Mouse (Mus musculus): Measurements from ENCODE around the gene Ntrk3.

Gene Ntrk3

DNA sequence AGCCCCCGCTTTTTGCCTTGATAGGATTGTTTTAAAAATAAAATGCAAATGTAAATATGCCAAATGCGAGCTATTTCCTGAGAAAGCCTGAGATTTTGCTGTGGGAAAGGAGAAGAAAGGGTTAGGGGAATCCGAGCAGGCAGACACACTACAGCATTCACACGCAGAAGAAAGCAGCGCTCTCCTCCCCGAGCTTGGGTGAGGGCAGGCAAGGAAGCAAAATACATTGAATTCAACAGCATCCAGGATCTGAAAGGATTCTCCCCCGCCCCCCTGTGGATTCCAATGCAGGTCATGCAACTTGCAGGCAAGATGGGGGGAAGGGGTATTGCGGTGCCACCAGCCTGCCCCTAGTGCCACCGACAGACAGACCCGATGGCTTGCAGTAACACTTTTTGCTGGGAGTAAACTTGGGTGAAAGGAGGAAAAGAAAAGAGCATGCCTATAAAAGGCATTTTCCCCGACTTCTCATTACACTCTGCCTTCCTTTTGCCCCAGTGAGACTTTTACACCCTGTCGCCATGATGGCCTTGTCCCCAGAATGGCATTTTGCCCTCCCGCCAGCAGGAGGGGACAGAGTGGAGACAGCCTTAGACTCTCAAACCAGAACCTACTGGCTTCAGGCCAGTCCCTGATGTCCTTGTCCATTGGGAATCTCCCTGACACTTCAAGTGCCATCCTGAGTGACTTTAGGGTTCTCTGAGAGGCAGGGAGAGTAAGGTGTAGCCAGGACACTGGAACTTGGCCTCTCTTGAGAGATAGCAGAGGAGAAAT lies 158.2 kb downstream of the Ntrk3 start:
- peak; percentile 62 for DNase-seq (ENCODE audit: low read depth)

DNA sequence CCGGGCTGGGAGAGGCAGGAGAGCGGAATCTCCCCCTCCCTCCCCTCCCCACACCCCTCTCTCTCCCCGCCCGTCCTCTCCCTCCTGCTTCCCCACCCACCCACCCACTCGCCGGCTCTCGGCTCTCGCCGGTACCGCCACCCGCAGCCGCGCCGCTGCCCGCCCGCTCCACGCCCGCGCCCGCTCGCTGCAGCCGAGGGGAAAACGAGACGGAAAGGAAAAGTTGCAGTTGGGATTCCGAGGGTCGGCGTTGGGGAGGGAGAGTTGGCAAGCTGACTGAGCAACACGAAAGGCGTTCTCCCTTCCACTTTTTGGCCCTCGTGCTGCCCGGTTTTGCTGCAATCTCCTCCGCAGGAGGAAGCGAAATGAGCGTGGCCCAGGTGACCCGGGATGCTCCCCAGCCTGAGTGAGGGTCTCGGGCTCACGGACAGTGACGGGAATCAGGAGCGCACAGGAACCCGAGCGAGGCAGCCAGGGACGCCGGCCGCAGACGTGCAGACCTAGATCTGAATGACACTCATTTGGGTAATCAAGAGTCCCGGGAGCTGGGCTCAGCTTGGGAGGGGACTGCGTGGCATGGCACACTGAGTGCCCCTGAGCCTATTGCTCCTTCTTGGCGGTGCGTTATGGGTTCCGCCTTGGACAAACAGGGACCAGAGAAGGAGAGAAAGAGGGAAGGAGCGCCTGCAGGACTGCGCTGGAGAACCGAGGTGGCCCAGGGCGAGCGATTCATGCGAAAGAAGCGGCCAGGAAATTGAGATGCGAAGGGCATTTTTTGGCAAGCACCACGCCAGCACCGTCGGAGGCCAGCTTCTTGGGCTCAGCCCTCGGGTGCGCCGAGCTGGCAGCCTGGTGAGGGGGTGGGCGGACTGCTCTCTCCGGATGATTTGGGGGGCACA lies 159.1 kb downstream of the Ntrk3 start:
- DNase-seq (ENCODE audit: low read depth), result peak; percentile 41

DNA sequence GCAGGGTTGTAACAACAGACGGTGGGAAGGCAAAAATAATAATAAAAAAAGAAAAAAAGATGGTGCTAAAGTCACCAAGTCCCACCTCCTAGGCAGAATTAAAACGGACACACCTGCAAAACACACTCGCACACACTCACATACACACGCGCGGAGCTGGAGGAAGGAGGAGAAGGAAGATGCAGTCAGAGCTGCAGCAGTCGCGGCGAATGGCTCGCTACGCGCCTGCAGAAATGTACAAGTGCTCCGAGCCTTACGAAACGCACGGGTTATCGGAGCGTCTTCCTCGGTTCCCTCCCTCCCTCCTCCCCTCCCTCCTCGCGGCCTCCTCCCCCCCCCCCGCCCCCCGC lies 159.7 kb downstream of the Ntrk3 start:
- DNase-seq (ENCODE audit: low read depth), result peak; percentile 49

DNA sequence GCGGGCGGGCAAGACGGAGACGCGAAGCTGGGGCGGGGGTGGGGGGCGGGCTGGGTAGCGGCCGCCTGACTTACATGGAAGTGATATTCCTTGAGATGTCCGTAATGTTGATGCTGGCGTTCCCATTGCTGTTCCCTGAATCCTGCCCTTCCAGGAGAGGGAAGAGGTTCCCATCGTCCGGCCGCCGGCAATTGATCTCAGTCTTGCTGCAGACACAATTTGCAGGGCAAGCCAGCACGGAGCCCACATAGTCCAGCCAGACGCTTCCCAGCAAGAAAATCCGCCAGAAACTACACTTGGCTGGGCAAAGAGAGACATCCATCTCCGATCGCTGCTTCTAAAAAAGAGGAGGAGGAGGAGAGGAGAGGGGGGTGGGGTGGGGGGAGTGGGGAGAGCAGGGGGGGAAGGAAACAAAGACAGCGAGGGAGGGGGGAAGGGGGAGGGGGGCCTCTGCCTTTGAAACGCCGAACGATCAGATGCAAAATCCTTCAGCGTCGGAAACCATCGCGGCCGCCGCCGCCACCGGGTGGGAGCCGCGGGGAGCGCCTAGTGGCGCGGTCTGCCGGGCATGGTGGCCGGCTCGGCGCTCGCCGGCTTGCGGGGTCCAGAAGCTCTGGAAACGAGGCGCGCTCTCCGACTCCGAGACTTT lies 160.2 kb downstream of the Ntrk3 start:
- no peak for DNase-seq (ENCODE audit: low read depth)

DNA sequence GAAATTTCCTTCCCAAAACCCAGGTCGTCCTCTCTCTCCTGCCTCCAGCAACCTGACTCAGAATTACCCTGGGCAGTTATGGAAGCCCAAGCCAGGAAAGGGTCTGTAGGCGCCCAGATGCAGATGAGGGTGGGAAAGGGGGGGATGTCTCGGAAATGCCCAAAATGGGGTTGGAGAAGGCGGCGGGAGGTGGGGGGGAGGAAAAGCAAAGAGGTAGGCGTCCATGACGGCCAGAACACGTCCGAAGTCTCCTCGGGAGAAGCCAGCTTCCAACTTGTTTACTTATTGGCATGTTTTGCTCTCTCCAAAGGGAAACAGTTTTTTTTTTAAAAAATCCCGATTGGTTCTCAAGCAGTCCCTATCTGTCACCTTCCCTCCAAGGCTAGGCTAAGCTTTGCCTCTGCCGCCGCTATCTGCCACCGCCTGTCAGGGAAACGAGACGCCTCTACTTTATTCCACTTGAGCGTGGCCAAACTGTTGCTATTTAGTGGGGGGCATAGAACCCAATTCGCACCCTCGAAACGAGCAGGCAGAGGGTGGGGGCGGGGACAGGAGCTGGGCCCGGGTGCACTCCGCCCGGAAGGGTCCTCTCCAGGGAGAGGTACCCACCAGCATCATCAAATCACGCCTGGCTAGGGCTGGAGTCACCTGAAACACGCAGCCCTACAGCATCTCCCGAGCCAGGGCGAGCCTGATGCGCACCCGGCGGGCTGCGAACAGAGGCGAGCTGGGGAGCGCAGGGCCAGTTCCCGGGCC lies 160.9 kb downstream of the Ntrk3 start:
- peak; percentile 37 for DNase-seq (ENCODE audit: low read depth)

DNA sequence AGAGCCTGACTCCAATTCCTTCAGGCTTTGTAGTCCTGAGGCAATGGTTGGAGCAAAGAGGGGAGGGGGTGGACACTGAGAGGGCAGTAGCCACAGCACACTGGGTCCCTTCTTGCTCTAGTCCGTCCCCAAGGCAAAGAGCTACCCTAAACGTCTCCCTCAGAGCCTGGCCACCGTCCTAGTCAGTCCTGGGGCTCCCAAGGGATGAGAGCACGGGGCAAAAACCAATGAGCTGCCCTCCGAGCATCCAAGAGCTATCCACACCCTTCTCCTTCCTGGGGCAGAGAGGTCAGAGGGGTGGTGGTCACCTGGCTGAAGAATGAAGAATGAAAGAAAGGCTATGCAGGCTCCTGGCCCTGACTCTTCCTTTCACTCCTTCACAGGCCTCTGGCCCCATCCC lies 161.6 kb downstream of the Ntrk3 start:
- no peak for DNase-seq (ENCODE audit: low read depth)

DNA sequence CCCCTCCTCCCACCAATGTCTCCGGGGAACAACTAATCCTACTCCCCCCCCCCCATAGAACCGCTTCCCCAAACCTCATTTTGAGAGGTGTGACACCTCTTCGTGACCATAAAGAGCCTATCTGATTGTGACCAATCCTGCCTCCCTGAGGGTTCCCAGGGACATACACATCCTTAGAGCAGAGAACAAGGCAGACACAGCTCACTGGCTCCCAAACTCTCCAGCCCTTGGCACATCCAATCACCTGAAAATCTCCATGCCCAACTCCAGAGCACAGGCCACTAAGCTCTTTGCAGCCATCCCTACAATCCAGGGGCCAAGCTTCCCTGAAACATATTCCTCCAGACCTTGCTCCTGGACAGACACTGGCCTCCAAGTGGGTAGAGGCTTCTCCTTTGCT lies 162.3 kb downstream of the Ntrk3 start:
- no peak for DNase-seq (ENCODE audit: low read depth)

DNA sequence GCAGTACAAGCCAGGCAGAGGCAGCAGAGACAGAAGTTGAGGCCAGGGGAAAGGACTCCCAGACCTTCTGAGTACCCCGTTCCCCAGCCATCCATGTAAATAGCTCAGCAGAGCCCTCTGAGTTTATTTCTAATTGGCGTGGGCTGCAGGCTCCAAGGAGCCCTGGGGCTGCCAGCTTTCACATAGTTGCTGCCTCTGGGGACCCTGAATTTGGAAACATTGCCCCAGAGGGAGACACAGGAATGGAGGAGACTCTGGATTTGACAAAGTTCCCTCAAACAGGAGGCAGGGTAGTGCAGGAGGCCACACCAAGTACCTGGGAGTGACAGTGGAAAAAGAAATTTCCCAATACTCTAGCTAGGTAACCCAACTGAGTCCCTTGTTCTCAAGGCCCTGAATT lies 166.6 kb downstream of the Ntrk3 start:
- no peak for DNase-seq (ENCODE audit: low read depth)

DNA sequence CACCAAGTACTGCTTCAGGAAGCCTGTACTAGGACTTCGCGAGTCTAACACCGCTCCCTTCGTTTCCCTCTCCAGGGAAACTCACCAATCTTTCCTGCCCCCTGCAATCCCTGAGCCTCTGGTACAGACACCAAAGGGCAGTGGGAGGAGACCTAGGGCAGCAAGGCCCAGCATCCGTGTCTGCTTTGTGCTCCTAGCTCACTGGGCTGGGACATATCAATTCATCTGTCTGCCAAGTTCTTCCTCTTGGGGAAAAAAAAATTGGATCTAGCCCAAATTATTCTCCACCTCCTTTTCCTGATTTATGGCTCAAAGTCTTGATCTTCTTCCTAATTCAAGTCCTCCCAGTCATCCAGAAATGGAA lies 168.6 kb downstream of the Ntrk3 start:
- no peak for DNase-seq (ENCODE audit: low read depth)

DNA sequence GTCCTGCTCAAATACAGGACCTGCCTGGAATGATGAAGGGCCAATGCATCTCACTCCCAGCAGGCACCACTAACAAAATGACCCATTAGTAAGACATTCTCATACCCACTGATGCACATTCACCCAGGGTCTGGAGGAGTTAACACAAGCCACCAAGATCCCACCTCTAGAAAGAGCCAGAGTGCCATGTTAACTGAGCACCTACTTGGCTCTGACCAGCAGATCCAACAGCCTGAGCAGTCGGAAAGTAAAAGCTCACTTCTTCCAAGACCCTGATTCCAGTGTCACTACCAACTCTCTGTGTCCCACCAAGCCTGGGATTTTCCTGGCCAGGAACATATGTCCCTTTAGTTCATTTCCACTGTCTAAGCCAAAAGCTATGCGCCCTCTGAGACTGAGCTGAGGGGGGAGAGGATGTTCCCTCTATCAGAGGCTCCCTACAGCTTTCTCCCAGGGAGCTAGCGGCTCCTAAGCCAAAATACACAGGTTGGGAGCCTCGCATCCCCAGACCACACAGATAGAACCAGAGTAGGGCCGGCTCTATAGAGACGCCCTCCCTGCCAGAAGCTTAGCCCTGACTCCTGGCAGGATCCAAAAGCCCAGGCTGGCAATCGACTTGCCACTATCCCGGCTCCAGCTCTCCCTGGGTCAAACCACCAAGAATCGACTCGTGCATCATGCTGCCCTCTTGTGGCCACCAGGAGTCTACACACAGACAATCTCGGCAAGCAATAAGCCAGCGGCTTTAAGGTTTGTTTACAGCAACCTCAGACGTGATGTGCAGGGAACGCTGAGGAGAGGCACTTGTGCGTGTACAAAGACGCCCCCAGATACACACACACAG lies 169.2 kb downstream of the Ntrk3 start:
- peak; percentile 76 for DNase-seq (ENCODE audit: low read depth)

DNA sequence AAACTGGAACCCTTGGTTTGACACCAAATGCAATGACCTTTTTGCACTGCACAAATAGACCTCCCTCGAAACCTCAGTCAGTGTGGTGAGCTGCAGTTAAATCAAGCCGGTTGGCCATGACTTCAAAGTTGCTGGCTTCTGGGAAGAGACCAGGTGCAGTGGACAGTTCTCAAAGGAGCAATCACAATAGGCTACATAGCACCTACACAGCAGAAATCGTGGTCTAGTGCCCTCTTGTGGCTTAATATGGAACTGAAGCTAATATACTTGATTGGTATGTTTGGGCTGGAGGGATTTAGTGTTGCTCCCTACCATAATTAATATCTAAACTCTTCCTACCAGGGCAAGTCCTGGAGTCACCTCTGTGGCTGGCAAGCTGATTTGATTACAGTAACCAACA lies 171.2 kb downstream of the Ntrk3 start:
- peak; percentile 81 for DNase-seq (ENCODE audit: low read depth)

DNA sequence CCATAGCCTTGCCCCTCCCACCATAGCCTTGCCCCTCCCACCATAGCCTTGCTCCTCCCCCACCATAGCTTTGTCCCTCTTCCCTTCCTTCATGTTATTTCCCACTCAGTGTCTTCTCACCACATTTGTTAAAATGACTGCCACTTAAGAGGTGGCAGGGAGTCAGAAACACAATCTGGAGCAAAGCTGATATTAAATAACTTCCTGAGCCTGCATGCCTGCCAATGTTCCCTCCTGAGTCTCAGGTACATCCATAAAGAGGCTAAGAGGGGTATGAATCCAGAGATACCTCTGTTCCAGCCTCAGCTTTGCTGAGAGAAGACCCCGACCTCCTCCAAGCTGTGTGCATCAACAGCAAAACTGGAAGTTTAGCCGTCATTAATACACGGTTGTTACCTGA lies 172.4 kb downstream of the Ntrk3 start:
- no peak for DNase-seq (ENCODE audit: low read depth)

DNA sequence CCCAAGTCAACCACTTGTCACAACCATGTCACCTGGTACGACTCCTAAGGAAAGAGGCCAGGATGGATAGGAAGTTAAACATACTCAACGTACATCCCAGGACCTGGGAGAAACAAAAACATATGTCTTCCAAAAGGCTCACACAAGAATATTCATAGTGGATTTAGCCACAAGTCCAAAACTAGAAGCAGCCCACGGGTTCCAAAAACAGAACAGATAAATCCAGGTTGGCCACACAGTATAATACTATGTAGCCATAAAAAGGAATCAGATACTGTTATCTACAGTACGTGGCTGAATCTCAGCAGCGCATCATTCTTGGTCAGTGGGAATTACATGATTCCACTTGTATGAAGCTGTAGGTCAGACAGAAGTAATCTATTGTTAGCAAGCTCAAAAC lies 179.3 kb downstream of the Ntrk3 start:
- DNase-seq (ENCODE audit: low read depth), result no peak

DNA sequence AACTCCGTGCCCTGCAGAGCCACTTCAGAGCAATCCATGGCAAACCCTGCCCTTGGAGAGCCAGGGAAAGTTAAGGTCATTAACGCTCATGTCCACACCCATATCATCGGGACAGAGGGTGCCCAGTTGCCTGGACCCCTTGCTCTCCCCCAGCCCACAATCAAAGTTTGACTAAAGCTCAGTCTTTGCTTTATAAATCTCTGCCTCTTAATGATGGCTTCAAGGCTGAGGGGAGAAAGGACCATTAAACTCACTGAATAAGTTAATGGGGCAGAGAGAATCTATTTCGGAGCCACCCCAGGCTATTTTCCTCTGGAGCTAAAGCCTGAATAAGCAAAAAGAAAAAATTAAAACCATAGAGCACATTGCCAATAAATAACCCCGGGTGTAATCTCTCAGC lies 182.3 kb downstream of the Ntrk3 start:
- DNase-seq (ENCODE audit: low read depth), result no peak

DNA sequence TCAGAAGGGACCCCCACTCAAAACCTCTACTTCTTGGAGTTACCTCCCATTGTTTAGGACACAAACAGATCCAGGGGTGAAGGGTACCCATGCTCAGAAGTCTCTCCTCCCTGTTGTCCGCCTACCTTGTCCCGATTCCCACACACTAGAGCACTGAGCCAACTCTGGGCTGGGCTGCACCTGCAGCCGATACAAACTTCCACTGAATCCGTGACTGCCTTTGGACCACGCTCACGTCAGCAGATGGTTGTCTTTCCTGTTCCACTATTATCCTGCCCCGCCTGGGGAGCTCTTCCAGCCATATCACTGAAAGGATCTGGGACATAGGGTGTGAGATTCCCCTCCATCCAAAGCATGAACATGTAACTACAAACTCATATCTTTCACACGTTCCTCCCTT lies 188.4 kb downstream of the Ntrk3 start:
- DNase-seq (ENCODE audit: low read depth), result no peak

DNA sequence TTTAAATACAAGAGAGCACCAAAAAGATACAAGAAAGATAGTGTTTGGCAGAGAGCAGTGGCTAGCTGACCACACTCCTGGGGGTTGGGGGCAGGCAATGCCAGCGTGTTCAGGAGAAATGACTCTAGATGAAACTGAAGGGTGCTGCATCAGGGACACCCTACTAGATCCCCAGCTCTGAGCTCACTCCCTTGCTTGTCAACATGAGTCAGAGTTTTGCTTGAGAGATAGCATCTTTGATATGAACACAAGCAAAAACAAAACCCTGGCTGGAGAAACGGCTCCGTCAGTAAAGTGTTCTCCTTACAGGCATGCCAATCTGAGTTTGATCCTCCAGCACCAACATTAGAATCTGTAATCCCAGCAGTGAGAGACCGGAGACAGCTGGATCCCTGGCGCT lies 189.1 kb downstream of the Ntrk3 start:
- DNase-seq (ENCODE audit: low read depth), result no peak

DNA sequence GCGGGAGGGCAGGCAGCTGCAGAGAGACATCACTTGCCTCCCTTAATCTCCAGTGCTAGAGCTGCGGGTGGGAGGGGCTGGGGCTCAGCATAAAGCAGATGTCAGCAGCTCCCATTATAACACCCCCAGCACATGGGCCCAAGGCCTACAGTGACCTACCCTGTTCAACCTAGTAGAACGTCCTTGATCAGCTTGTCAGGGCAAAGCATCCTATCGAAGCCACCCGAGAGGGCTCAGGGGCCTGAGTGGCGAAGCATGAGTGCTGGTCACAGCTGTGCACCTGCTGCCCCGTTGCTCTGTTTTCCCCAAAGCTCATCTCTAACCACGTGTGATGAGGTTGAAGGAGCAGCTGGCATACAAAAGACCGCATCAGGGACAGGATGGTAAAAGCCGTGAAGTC lies 191.3 kb downstream of the Ntrk3 start:
- DNase-seq (ENCODE audit: low read depth), result no peak

DNA sequence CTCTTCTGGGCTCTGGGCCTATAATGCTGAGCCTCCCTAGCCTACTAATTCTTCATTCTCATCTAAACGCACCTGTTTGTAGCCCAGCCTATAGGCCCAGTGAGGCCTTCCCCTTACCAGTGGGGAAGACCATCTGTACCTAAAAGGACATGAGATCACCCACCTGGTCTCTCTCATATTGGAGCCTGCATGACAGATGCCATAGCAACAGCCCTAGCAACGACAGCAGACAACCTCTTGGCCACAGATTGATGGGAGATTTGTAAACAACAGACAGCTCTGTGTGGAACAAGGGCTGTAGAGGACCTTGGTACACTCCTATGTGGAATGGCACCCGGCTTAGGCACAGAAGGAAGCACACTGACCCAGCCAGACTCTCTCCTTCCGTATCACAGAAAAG lies 195.3 kb downstream of the Ntrk3 start:
- no peak for DNase-seq (ENCODE audit: low read depth)

DNA sequence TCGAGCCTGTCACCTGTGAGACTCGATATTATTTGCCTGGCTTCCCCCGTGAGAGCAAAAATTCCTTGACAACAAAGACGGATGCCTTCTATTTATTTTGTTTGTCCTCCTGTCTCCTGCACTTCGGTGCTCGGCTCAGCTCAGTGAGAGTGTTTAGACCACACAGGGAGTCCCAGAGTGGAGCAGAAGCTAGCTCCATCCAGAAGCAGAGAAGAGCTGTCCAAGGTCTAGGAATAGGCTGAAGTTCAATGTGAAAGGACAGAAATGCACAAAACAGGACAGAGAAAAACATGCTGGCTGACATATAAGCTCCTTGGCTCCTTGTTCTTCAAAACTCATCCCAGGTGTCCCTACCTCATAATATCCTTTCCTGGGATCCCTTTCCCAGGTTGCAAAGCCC lies 207.5 kb downstream of the Ntrk3 start:
- DNase-seq (ENCODE audit: low read depth), result no peak

DNA sequence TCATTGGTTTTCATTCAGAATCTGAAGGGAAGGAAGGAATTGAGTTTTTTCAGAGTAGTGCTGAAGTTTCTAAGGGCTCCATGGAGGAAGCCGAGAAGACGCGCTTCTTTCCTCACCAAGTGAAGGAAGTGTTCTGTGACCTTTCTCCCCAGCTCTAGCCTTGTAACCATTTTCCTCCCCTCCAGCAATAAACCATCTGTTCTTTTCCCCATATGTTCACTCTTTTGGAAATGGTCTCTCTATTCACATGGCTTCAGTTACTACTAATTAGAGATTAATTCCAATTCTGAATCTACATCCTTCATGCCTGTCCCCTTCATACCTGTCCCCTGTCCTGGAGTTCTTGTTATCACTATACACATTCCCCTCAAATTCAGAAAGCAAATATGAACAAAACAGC lies 209.8 kb downstream of the Ntrk3 start:
- no peak for DNase-seq (ENCODE audit: low read depth)

DNA sequence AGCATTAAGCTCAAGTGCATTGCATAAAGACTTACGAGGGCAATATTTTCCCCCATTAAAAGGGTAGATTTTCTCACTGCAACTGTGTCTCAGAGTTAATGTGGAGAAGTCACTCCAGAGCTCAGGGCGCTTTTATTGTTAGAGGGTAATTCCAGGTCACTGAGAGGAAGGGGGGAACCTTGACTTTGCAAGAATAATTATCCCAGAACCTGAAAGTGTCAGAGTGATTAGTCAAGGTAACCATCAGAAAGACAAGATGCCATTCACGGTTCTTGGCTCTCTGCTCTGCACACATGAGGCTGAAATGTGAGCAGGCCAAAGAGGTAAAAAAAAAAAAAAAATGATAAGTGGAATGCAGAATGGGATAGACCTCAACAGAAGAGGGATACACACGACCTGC lies 210.2 kb downstream of the Ntrk3 start:
- DNase-seq (ENCODE audit: low read depth), result no peak
